Mouse (Mus musculus): Measurements from ENCODE around the gene Adamts13.

DNA sequence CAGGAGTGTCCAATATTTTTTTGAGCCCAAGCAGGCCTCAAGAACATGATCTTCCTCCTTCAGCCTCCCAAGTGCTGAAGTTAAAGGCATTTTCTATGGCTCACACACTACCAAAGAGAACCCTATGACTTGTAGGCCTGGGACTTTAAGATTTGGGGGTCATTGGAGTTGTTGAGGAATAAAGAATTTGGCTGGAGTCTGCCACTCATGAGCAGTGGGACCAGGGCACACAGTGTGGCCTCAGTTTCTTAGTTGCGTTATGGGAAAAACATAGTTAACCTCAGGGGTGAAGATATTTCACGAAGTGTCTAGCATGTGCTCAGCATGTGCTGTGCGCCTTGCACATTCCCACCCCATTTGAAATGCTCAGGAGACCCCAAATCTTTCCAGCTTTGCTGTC, 53.1 kb downstream of the Adamts13 start:
- TF ChIP-seq POLR2A (IDR thresholded peaks at IDR 0.05; ENCODE audit: borderline replicate concordance, extremely low read depth, low read depth, low read length), result no peak
- TF ChIP-seq CTCF (IDR thresholded peaks at IDR 0.05; ENCODE audit: insufficient read depth, low read length), result no peak
